Mouse (Mus musculus) layer of hippocampus, adult 9-11 months (tissue): ENCODE data around the gene Pold2.

Experiments
- DNase-seq: peaks from one replicate; pipeline ENCODE4 v3.0.0; 2022

Pold2 gene

GRCm38 (mm10) chr11:5856479-5857130 is 21.5 kb downstream of the Pold2 start:
- DNase-seq = no peak

- DNase-seq = peak; percentile 88
Observed at GRCm38 (mm10) chr11:5855902-5856301, 22.2 kb downstream of the Pold2 start.

- no peak for DNase-seq
Observed at GRCm38 (mm10) chr11:5855481-5855880, 22.6 kb downstream of the Pold2 start.

- DNase-seq = no peak
Observed at GRCm38 (mm10) chr11:5852314-5852713, 25.8 kb downstream of the Pold2 start.

- no peak for DNase-seq
Observed at GRCm38 (mm10) chr11:5851021-5851736, 26.9 kb downstream of the Pold2 start.

- DNase-seq = no peak
Observed at GRCm38 (mm10) chr11:5850452-5850851, 27.6 kb downstream of the Pold2 start.

- no peak for DNase-seq
Observed at GRCm38 (mm10) chr11:5849316-5849715, 28.8 kb downstream of the Pold2 start.

GRCm38 (mm10) chr11:5848741-5849140 is 29.4 kb downstream of the Pold2 start:
- peak; percentile 90 for DNase-seq

GRCm38 (mm10) chr11:5846639-5847345 is 31.3 kb downstream of the Pold2 start:
- no peak for DNase-seq

GRCm38 (mm10) chr11:5843131-5843530 is 35.0 kb downstream of the Pold2 start:
- no peak for DNase-seq

GRCm38 (mm10) chr11:5841751-5842150 is 36.3 kb downstream of the Pold2 start:
- no peak for DNase-seq

GRCm38 (mm10) chr11:5840346-5840745 is 37.7 kb downstream of the Pold2 start:
- DNase-seq = no peak

GRCm38 (mm10) chr11:5837251-5838246 is 40.5 kb downstream of the Pold2 start, which contains the start of gene Polm:
Gene Polm (minus strand): TSS chr11:5838016.
- peak; percentile 93 for DNase-seq

- DNase-seq = peak; percentile 39
Observed at GRCm38 (mm10) chr11:5836126-5836525, 42.0 kb downstream of the Pold2 start.

- no peak for DNase-seq
Observed at GRCm38 (mm10) chr11:5835057-5835456, 43.0 kb downstream of the Pold2 start.

- DNase-seq = no peak
Observed at GRCm38 (mm10) chr11:5834506-5834905, 43.6 kb downstream of the Pold2 start.

- DNase-seq = no peak
Observed at GRCm38 (mm10) chr11:5829327-5829726, 48.8 kb downstream of the Pold2 start.

- no peak for DNase-seq
Observed at GRCm38 (mm10) chr11:5828509-5829191, 49.4 kb downstream of the Pold2 start.

- DNase-seq = no peak
Observed at GRCm38 (mm10) chr11:5827931-5828330, 50.2 kb downstream of the Pold2 start.

- no peak for DNase-seq
Observed at GRCm38 (mm10) chr11:5825432-5825831, 52.7 kb downstream of the Pold2 start.
